Mouse (Mus musculus) thymus, adult 2 months (tissue): Measurements from ENCODE around the gene Slain2.

Source experiments
- CTCF ChIP-seq: fragments of 200-500 bp; IDR thresholded peaks from 2 replicates; pipeline ENCODE4 v1.5.1; 2012; ENCODE audit warnings: mild to moderate bottlenecking, control low read depth, low read length, moderate library complexity, borderline replicate concordance; ENCODE audit not compliant: control insufficient read depth, poor library complexity, insufficient read depth; ENCODE audit errors: extremely low read depth
- POLR2A ChIP-seq: fragments of 200-500 bp; IDR thresholded peaks from 2 replicates; pipeline ENCODE4 v1.6.1; 2012; ENCODE audit warnings: mild to moderate bottlenecking, low read length, control low read depth, moderate library complexity; ENCODE audit not compliant: control insufficient read depth, poor library complexity, insufficient read depth; ENCODE audit errors: extremely low read depth

DNA sequence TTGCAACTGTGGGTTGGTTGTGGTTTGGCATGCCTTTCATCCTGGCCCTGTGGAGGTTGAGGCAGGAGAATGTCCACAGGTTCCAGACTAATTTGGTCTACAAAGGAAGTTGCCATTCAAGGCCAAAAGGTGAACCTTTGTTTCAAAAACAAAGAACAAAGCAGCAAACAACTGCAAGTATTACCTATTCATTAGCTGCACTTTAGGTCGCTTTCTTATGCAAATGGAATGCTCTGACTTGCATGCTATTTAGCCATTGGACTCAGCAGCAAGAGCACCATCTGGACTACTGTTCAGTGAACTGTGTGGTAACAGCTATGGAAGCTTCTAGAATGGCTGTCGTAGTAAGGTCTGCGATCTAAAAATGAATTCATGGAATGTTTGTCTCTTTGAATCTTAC, 11.8 kb upstream of the Slain2 start:
- TF ChIP-seq CTCF (no peak), POLR2A (no peak)
